Mouse (Mus musculus) v-Abl transformed pro-B cells (cell line): ENCODE data around the gene Acta1.

Experiments
- in situ Hi-C, 2 experiments: fragments of 400-800 bp; cut with MboI; formaldehyde crosslinking; loops; one replicate each; pipeline ENCODE4 v1.15.1; 2025; ENCODE audit not compliant: unreplicated experiment in 2 of 2

Acta1 gene

GRCm38 (mm10) chr8:123894502-123895097 lies at the start of gene Acta1:
Gene Acta1 (minus strand): TSS chr8:123894751.
- in situ Hi-C loops = no loop called here

DNA sequence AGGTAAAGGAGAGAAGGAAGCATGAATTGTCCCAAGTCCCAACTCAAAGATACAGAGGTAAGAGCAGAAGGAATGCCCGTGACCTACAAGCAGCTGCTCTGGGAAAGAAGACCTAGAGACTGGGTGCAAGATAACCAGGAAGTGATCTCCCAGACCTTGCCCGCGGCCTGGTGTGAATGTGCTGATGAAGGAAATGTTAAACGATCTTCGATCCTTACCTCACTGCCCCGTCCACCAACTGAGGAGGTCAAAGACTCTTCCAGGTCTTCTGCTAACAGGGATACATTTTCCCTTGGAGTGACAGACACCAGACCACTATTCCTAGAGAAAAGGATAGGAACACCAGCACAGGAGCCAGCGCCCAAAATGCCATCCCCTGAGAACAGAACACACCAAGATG lies 34.5 kb upstream of the Acta1 start:
- in situ Hi-C loops = loop anchor here (5.0 to 10.0 kb wide), 2 partner anchors 94 to 428 kb away; no protein-coding TSS in a partner anchor

GRCm38 (mm10) chr8:123925671-123926070 lies 31.1 kb upstream of the Acta1 start:
- in situ Hi-C loops = loop anchor here (5.0 to 10.0 kb wide), 2 partner anchors 91 to 432 kb away; no protein-coding TSS in a partner anchor

GRCm38 (mm10) chr8:123924719-123925118 lies 30.2 kb upstream of the Acta1 start:
- in situ Hi-C loops = loop anchor here (5.0 to 10.0 kb wide), 4 partner anchors 87 to 433 kb away; no protein-coding TSS in a partner anchor

DNA sequence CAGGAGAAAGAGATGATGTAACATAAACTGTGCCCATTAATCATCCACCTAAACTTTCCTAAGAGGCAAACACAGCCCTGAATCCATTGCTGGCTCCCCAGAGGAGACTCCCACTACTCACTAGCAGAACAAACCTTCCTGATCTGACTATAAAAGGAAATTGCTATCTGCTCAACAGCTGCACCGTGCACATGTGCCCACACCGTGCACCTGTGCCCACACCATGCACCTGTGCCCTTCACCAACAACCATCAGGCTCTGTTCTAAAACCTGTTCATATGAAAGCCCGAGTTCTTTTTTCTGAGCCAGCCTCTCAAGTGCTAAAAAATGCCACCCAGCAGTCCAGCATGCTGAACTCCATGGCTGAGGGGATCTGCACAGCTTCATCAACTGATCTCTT lies 20.1 kb upstream of the Acta1 start:
- in situ Hi-C loops = no loop called here

DNA sequence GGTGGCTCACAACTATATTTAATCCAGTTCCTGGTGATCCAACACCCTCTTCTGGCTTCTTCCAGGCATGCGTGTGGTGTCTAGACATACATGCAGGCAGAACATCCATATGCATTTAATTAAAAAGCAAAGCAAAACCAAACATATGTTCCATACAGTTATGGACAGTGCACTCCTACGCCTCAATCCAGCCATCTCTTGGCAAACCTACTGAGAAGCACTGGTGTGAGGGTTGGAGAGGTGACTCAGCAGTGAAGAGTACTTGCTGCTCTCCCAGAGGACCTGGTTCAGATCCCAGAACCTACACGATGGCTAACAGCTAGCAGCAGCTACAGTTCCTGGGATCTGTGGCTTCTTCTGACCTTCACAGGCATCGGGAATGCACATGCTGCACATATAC lies 17.7 kb upstream of the Acta1 start:
- in situ Hi-C loops = no loop called here

DNA sequence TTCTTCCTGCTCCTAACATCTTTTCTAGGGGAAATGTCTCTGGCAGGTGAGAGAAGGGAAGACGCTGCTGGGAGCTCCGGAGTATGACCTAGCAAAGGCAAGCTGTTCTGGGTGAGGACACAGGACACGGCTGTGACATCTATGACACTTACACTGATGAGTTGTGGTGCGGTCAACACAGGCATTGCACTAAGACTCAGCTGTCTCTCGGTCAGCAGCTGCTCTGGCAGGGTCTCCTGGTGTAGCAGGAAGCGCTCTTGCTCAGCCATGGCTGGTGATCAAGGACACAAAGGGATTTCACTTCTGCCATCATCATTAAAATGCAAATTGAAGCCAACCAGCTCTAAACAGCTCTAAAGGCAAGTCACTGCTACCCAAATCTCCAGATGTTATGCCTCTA lies 13.1 kb upstream of the Acta1 start:
- in situ Hi-C loops = no loop called here

GRCm38 (mm10) chr8:123902653-123903052 lies 8.1 kb upstream of the Acta1 start:
- in situ Hi-C loops = no loop called here

DNA sequence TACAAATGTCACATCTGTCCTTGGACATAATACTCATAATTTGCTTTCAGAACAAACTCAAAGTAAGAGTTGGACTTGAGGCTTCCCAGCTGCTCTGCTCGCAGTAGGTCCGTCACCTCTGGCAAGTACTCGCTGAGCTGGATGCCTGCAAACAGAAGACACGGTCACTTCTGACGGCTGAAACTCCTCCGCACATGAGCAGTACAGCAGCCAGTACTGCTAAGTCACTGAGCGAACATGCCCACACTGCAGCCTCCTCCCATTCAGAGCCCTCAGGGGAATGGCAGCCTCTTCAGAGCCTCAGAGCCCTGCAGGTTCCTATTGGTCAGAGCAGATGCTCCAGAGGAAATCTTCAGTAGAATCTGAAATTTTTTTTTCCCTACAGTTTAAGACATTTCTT lies 4.8 kb upstream of the Acta1 start:
- in situ Hi-C loops = no loop called here

- in situ Hi-C loops = no loop called here
Observed at GRCm38 (mm10) chr8:123898576-123898975, 4.0 kb upstream of the Acta1 start.

- in situ Hi-C loops = no loop called here
Observed at GRCm38 (mm10) chr8:123896774-123897173, 2.2 kb upstream of the Acta1 start.

- in situ Hi-C loops = no loop called here
Observed at GRCm38 (mm10) chr8:123896366-123896761, 1.8 kb upstream of the Acta1 start.

DNA sequence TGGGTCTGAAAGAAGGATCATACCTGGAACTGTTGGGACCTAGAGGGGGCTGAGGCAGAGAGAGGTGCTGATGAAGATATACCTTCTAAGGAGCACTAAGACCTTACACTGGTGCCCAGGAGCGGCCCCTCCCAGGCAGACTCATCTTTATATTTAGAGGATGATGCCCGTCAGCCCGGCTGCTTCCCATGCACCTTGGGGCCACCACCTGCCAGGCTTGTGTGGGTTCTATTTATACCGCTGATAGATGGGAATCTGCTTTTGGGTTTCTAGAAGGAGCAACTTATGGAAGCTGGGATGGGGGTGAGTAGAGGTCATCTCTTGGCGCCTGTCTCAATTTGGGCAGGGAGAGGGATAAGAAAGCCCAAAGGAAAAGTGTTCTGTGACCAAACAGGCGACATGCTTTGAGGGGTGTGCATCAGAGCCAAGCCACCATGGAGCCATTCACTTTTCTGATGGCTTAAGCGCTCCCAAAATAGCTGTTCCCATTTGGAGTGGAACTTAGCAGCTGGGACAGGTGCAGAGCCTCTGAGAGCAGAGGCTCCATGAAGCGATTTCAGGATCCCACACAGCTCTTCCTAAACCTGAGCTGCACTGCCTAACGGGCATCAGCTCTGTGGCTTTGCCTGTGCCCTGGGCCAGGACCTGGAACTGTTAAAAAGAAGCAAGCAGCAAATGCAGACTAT lies 1.3 kb upstream of the Acta1 start:
- in situ Hi-C loops = no loop called here

GRCm38 (mm10) chr8:123895230-123895629 lies 679 bp upstream of the Acta1 start:
- in situ Hi-C loops = no loop called here

DNA sequence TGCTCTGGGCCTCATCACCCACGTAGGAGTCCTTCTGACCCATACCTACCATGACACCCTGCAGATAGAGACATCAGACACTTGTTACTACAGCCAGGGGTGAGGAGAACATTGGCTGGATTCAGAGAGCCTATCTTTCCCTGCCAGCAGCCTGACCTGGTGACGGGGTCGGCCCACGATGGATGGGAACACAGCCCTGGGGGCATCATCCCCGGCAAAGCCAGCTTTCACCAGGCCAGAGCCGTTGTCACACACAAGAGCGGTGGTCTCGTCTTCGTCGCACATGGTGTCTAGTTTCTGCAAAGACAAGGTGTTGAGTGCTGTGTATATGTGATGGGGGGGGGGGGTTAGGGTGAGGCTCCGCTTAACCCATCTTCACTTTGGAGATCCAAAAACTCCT lies 1.1 kb downstream of the Acta1 start:
- in situ Hi-C loops = no loop called here

- in situ Hi-C loops = no loop called here
Observed at GRCm38 (mm10) chr8:123892586-123893155, 1.9 kb downstream of the Acta1 start.

DNA sequence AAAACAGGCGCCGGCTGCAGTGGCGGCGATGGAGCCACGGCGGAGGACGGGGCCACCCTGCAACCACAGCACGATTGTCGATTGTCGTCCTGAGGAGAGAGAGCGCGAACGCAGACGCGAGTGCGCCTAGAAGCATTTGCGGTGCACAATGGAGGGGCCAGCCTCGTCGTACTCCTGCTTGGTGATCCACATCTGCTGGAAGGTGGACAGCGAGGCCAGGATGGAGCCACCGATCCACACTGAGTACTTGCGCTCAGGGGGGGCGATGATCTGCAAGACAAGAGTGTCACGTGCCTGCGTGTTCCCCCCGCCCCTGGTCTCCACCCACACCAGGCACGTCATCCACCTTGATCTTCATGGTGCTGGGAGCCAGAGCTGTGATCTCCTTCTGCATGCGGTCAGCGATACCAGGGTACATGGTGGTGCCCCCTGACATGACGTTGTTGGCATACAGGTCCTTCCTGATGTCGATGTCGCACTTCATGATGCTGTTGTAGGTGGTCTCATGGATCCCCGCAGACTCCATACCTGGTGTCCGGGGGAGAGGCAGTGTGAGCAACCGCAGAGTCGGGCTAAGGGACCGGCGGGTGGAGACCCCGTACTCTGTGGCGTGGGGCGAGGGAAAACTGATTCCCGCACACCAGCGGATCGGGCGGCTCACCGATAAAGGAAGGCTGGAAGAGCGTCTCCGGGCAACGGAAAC lies 2.5 kb downstream of the Acta1 start:
- in situ Hi-C loops = no loop called here

DNA sequence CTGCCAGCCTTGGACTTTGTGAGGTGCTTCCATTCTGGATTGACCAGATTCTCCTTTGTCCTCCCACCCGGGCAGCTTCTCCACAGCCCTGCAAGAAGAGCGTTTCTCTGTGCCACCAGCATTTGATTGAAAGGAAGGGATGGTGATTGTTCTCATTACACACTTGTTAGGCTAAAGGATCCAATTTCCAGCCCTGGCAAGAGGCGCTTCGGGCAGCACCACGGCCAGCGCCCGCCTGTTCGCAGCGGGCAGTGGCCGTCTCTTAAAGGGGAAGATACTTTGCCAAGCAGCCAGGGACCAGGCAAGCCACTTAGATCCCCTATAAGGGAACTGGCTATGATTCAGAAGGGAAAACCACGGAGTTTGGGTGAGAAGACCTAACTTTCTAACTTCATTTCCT lies 3.3 kb downstream of the Acta1 start:
- in situ Hi-C loops = no loop called here

DNA sequence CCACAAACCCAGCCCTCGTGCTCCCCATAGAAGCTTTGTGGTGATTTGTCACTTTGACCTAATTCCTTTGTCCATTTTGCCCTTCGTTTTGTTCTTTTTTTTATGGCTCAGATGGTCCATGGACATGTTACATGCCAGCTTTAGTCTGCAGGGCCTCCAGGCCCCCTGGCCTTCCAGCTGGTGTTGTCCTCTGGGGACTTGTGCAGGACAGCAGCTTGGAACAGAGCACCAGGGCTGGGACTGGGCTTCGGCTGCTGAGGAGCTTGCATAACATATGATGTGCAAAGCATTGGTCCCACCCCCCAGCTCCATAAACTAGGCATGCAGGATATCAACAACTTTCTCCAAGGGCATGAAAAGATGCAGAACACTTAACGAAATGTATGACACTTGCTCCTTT lies 4.8 kb downstream of the Acta1 start:
- in situ Hi-C loops = no loop called here

DNA sequence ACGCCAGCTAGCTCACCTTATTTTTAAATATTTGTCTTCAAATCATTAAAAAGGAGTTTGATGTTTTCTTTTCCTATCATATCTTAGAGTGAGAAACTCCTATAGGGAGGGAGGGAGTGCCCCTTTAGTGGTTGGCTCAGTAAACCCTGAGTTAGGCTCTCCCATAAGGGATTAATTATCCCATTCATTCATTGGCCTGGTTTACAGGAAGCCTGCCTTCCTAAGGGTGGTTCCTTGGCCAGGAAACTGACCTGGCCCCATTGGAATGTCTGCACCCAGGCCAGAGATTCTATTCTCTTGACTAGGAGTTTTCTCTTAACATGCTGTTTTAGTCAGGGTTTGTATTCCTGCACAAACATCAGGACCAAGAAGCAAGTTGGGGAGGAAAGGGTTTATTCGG lies 6.6 kb downstream of the Acta1 start:
- in situ Hi-C loops = no loop called here

GRCm38 (mm10) chr8:123887163-123887562 lies 7.4 kb downstream of the Acta1 start:
- in situ Hi-C loops = no loop called here
